Mouse (Mus musculus) heart, adult 2 months (tissue): Measurements from ENCODE around the gene Zdhhc9. TPM values are rescaled to one million over a fixed set of nuclear protein-coding genes. Genes with fewer than 3 reads are reported as not detected.

ENCODE experiments used
- DNase-seq, 2 experiments: peaks; one replicate each; pipeline ENCODE4 v3.0.0; 2021
- H3K27ac ChIP-seq: fragments of 200-600 bp; 2 replicates; pipeline ENCODE4 v1.8.1; 2022
- H3K27me3 ChIP-seq: fragments of 200-500 bp; 2 replicates; pipeline ENCODE4 v1.6.1; 2012; ENCODE audit warnings: mild to moderate bottlenecking, low read length, inconsistent platforms, mixed read lengths; ENCODE audit not compliant: control insufficient read depth, insufficient read depth
- H3K36me3 ChIP-seq: fragments of 200-500 bp; 2 replicates; pipeline ENCODE4 v1.6.1; 2012; ENCODE audit warnings: low read length, inconsistent platforms; ENCODE audit not compliant: control insufficient read depth, insufficient read depth
- H3K4me1 ChIP-seq: fragments of 200-500 bp; 2 replicates; pipeline ENCODE4 v1.6.1; 2011; ENCODE audit warnings: low read length; ENCODE audit not compliant: control insufficient read depth, insufficient read depth
- H3K4me3 ChIP-seq: fragments of 200-600 bp; 2 replicates; pipeline ENCODE4 v1.8.1; 2022
- H3K79me2 ChIP-seq: fragments of 200-500 bp; replicated peaks from 2 replicates; pipeline ENCODE4 v1.6.1; 2012; ENCODE audit warnings: mild to moderate bottlenecking, inconsistent platforms, low read length, moderate library complexity, mixed read lengths; ENCODE audit not compliant: control insufficient read depth, insufficient read depth
- H3K9ac ChIP-seq: fragments of 200-500 bp; 2 replicates; pipeline ENCODE4 v1.6.1; 2012; ENCODE audit warnings: low read depth, mild to moderate bottlenecking, control low read depth, inconsistent platforms, low read length, mixed read lengths
- CTCF ChIP-seq: fragments of 200-600 bp; IDR thresholded peaks from 2 replicates; pipeline ENCODE4 v1.8.1; 2022; ENCODE audit warnings: antibody characterized with exemption, mild to moderate bottlenecking, moderate library complexity
- EP300 ChIP-seq: fragments of 200-500 bp; IDR thresholded peaks from 2 replicates; pipeline ENCODE4 v1.6.1; 2011; ENCODE audit warnings: low read depth, low read length, control low read depth; ENCODE audit not compliant: insufficient read depth
- POLR2A ChIP-seq: fragments of 200-500 bp; IDR thresholded peaks from 2 replicates; pipeline ENCODE4 v1.6.1; 2011; ENCODE audit warnings: mild to moderate bottlenecking, low read depth, low read length, control low read depth; ENCODE audit not compliant: insufficient read depth
- WGBS: fragments of 180-500 bp; shearing (Covaris S2); methylation state at CpG from one replicate; pipeline ENCODE4 v1.1.7; 2018; 5-methylcytosine and 5-hydroxymethylcytosine counted together
- intact Hi-C: fragments of 180-260 bp; cut with DNase I; formaldehyde crosslinking; loops from one replicate; pipeline ENCODE4 v1.15.1; 2025
- polyA plus RNA-seq: library from polyadenylated mRNA; depleted of rRNA; stranded (reverse); fragments of >200 nt; gene quantifications from 2 replicates; pipeline ENCODE4 v1.2.3, GENCODE M21; 2012; rRNA removed
- total RNA-seq, 2 experiments: library from RNA; stranded (reverse); gene quantifications; 2 replicates each; pipeline ENCODE4 v1.2.3; 2021

Gene Zdhhc9
- total and polyA plus RNA-seq, 3 experiments: 25.6 to 32.5 (median 31.2) TPM

GRCm38 (mm10) chrX:48127502-48128218 is 81.0 kb downstream of the Zdhhc9 start:
- Histone ChIP-seq H3K27me3 (no peaks in the 10 kb centered on the region), H3K79me2 (no peaks in the 10 kb centered on the region), H3K4me1 (0 out of 2 replicates have a peak, but pooled peaks cover 1% of the 10 kb centered on the region), H3K9ac (no peak overlapping the region), H3K36me3 (no peaks in the 10 kb centered on the region), H3K27ac (no peak overlapping the region), H3K4me3 (no peak overlapping the region)
- WGBS: 71% methylated on average over 6 of the region's 6 CpGs
- no peak for DNase-seq
- intact Hi-C loops: no loop called here
- TF ChIP-seq CTCF: peak; percentile 26; the same call in 1 of the 2 replicates
- no peak for TF ChIP-seq POLR2A

GRCm38 (mm10) chrX:48126903-48127476 is 81.7 kb downstream of the Zdhhc9 start:
- DNase-seq: no peak
- Histone ChIP-seq H3K4me1 (0 out of 2 replicates have a peak, but pooled peaks cover 1% of the 10 kb centered on the region), H3K79me2 (no peaks in the 10 kb centered on the region), H3K36me3 (no peaks in the 10 kb centered on the region), H3K9ac (no peak overlapping the region), H3K27ac (no peak overlapping the region), H3K4me3 (no peak overlapping the region), H3K27me3 (no peaks in the 10 kb centered on the region)
- TF ChIP-seq POLR2A: no peak
- intact Hi-C loops: no loop called here
- 85% methylated on average over 6 of the region's 6 CpGs for WGBS

GRCm38 (mm10) chrX:48124132-48125071 is 84.3 kb downstream of the Zdhhc9 start:
- Histone ChIP-seq H3K79me2 (no peaks in the 10 kb centered on the region), H3K9ac (no peak overlapping the region), H3K27me3 (no peaks in the 10 kb centered on the region), H3K27ac (no peak overlapping the region), H3K4me3 (peak overlapping the region; percentile 33; the same call in 1 of the 2 replicates), H3K36me3 (no peaks in the 10 kb centered on the region), H3K4me1 (peaks cover 1% of the 10 kb centered on the region; the same call in 1 of the 2 replicates)
- DNase-seq: peak; percentile 63 to 79
- 29% methylated on average over 17 of the region's 17 CpGs for WGBS
- intact Hi-C loops: loop anchor here (1.0 to 5.0 kb wide), 3 partner anchors 83 to 132 kb away; partner anchors contain the start of gene Zdhhc9
- TF ChIP-seq CTCF: peak; percentile 86
- TF ChIP-seq EP300: 0 out of 2 replicates have a peak, but pooled peaks have one; percentile 13
- no peak for TF ChIP-seq POLR2A

Other genes starting within 250 kb of the Zdhhc9 start
- gene Apln, start 174.0 kb downstream of the Zdhhc9 start, total RNA-seq: 1 to 10 TPM; 6.6 to 8.2 TPM
- gene Apln, start 174.0 kb downstream of the Zdhhc9 start, polyA plus RNA-seq: 7.8 and 7.9 TPM in 2 replicates
- gene Xpnpep2, start 100.2 kb downstream of the Zdhhc9 start, total RNA-seq: 1 to 10 TPM; 1.5 to 1.9 TPM
- gene Xpnpep2, start 100.2 kb downstream of the Zdhhc9 start, polyA plus RNA-seq: 2.1 and 4.1 TPM in 2 replicates
- 1 to 10 TPM; 1.2 to 1.3 TPM for gene Sash3, start 62.4 kb downstream of the Zdhhc9 start, total RNA-seq
- gene Sash3, start 62.4 kb downstream of the Zdhhc9 start, polyA plus RNA-seq: 1.4 and 2.9 TPM in 2 replicates
- 10 to 100 TPM; 14.0 to 18.1 TPM for gene Utp14a, start 48.0 kb upstream of the Zdhhc9 start, total RNA-seq
- gene Utp14a, start 48.0 kb upstream of the Zdhhc9 start, polyA plus RNA-seq: 2.5 and 4.6 TPM in 2 replicates
- 1 to 10 TPM; 5.7 to 6.0 TPM for gene Bcorl1, start 132.5 kb upstream of the Zdhhc9 start, total RNA-seq
- gene Bcorl1, start 132.5 kb upstream of the Zdhhc9 start, polyA plus RNA-seq: 2.2 and 2.3 TPM in 2 replicates